Comparison of ENCODE assay signal across 17 mouse cellular contexts in genomic region chr7:98888810-98889209, GRCm38 (mm10). TPM values are rescaled to one million over a fixed set of nuclear protein-coding genes. Genes with fewer than 3 reads are reported as not detected.
DNase-seq lines count a peak whose midpoint lies in the region; ATAC-seq lines count a peak whose summit lies in the region.
"Had no signal": no experiment of that assay in that cellular context is flagged by ENCODE, and none has a peak within 500 bp of the region (broad histone marks: within the 10 kb centered on the region; RNA-seq: fewer than 3 reads in every experiment).

No protein-coding gene starts in this region.

- DNase-seq in brain, adult 2 months (ENCODE audit: low read depth, low spot score): peak; percentile 40
- peak; percentile 69 for DNase-seq in hindbrain, embryonic 11.5 days (ENCODE audit: low spot score)
- DNase-seq in heart, postnatal 10 days: no peak
- DNase-seq in lung, postnatal 36 days: no peak
- DNase-seq: B cell, adult 2 months; lung, embryonic 14.5 days; right cerebral cortex, adult 18-20 months; spleen, adult 18-20 months had no signal

- H3K9ac ChIP-seq in forebrain, embryonic 12.5 days: no peak overlapping the region
- no peak overlapping the region for H3K9ac ChIP-seq in forebrain, embryonic 16.5 days (replicated peaks; ENCODE audit: low read depth, low read length)
- no peak overlapping the region for H3K9ac ChIP-seq in hindbrain, embryonic 11.5 days (ENCODE audit: low read depth, low read length)
- H3K9ac ChIP-seq in midbrain, embryonic 15.5 days: no peak overlapping the region
- H3K9ac ChIP-seq: lung, embryonic 14.5 days; stomach, embryonic 15.5 days had no signal

- H3K4me3 ChIP-seq in forebrain, embryonic 12.5 days (replicated peaks): no peak overlapping the region
- H3K4me3 ChIP-seq in forebrain, embryonic 16.5 days (replicated peaks; ENCODE audit: low read length): no peak overlapping the region
- no peak overlapping the region for H3K4me3 ChIP-seq in hindbrain, embryonic 11.5 days (ENCODE audit: low read depth, low read length)
- H3K4me3 ChIP-seq in midbrain, embryonic 15.5 days: no peak overlapping the region
- H3K4me3 ChIP-seq: stomach, embryonic 15.5 days had no signal

- ATAC-seq in forebrain, embryonic 12.5 days (ENCODE audit: low FRiP score): 0 out of 2 replicates have a peak, but pooled peaks have one; percentile 36
- no peak for ATAC-seq in forebrain, embryonic 16.5 days
- peak; percentile 84 for ATAC-seq in hindbrain, embryonic 11.5 days (ENCODE audit: low FRiP score)
- ATAC-seq in midbrain, embryonic 15.5 days (replicated peaks): peak; percentile 85
- ATAC-seq in megakaryocyte-erythroid progenitor cell, adult 5-6 weeks (replicated peaks; ENCODE audit: low FRiP score, low TSS enrichment, poor library complexity, severe bottlenecking): no peak
- ATAC-seq: inflammation-experienced regulatory T-cells, adult 6 months had no signal

- H3K27me3 ChIP-seq in forebrain, embryonic 12.5 days: no peaks in the 10 kb centered on the region
- H3K27me3 ChIP-seq in forebrain, embryonic 16.5 days (replicated peaks; ENCODE audit: control insufficient read depth, insufficient read depth, low read length): no peaks in the 10 kb centered on the region
- H3K27me3 ChIP-seq in hindbrain, embryonic 11.5 days (ENCODE audit: control insufficient read depth, insufficient read depth, low read length): no peaks in the 10 kb centered on the region
- no peaks in the 10 kb centered on the region for H3K27me3 ChIP-seq in midbrain, embryonic 15.5 days (replicated peaks)
- H3K27me3 ChIP-seq: Patski; stomach, embryonic 15.5 days had no signal

- H3K9me3 ChIP-seq in forebrain, embryonic 12.5 days: no peaks in the 10 kb centered on the region
- H3K9me3 ChIP-seq in forebrain, embryonic 16.5 days (ENCODE audit: control insufficient read depth, low read length): no peaks in the 10 kb centered on the region
- H3K9me3 ChIP-seq in hindbrain, embryonic 11.5 days (ENCODE audit: control insufficient read depth, low read length): no peaks in the 10 kb centered on the region
- no peaks in the 10 kb centered on the region for H3K9me3 ChIP-seq in midbrain, embryonic 15.5 days
- H3K9me3 ChIP-seq: stomach, embryonic 15.5 days had no signal

- H3K27ac ChIP-seq in forebrain, embryonic 12.5 days: no peak overlapping the region
- H3K27ac ChIP-seq in forebrain, embryonic 16.5 days (ENCODE audit: low read length): no peak overlapping the region
- peak overlapping the region; percentile 74; the same call in 1 of the 2 replicates for H3K27ac ChIP-seq in hindbrain, embryonic 11.5 days (ENCODE audit: low read depth, low read length)
- H3K27ac ChIP-seq in midbrain, embryonic 15.5 days: peak overlapping the region; percentile 65
- H3K27ac ChIP-seq: stomach, embryonic 15.5 days had no signal

- intact Hi-C loops in heart, postnatal 10 days (cut with DNase I): no loop called here

- WGBS in forebrain, embryonic 12.5 days: 63% methylated on average over 5 of the region's 5 CpGs
- WGBS in forebrain, embryonic 16.5 days: 56% methylated on average over 5 of the region's 5 CpGs
- 45% methylated on average over 5 of the region's 5 CpGs for WGBS in hindbrain, embryonic 11.5 days
- 20% methylated on average over 5 of the region's 5 CpGs for WGBS in midbrain, embryonic 15.5 days

- no peaks in the 10 kb centered on the region for H3K36me3 ChIP-seq in forebrain, embryonic 12.5 days (replicated peaks)
- H3K36me3 ChIP-seq in forebrain, embryonic 16.5 days (ENCODE audit: control insufficient read depth, insufficient read depth): no peaks in the 10 kb centered on the region
- H3K36me3 ChIP-seq in hindbrain, embryonic 11.5 days (ENCODE audit: control insufficient read depth, insufficient read depth, low read length): no peaks in the 10 kb centered on the region
- no peaks in the 10 kb centered on the region for H3K36me3 ChIP-seq in midbrain, embryonic 15.5 days (replicated peaks)

- no peak overlapping the region for H3K4me2 ChIP-seq in forebrain, embryonic 12.5 days
- H3K4me2 ChIP-seq in forebrain, embryonic 16.5 days (ENCODE audit: low read length): no peak overlapping the region
- no peak overlapping the region for H3K4me2 ChIP-seq in hindbrain, embryonic 11.5 days (replicated peaks; ENCODE audit: low read depth, low read length)
- no peak overlapping the region for H3K4me2 ChIP-seq in midbrain, embryonic 15.5 days
- H3K4me2 ChIP-seq: lung, embryonic 14.5 days; stomach, embryonic 15.5 days had no signal

- peaks cover 22% of the 10 kb centered on the region; the same call in 1 of the 2 replicates for H3K4me1 ChIP-seq in forebrain, embryonic 12.5 days
- H3K4me1 ChIP-seq in forebrain, embryonic 16.5 days (replicated peaks; ENCODE audit: control insufficient read depth, insufficient read depth, low read length): peaks cover 4% of the 10 kb centered on the region
- peaks cover 20% of the 10 kb centered on the region for H3K4me1 ChIP-seq in hindbrain, embryonic 11.5 days (replicated peaks; ENCODE audit: control insufficient read depth, insufficient read depth, low read length)
- peaks cover 39% of the 10 kb centered on the region for H3K4me1 ChIP-seq in midbrain, embryonic 15.5 days

RNA-seq across cellular contexts. Expression of gene Wnt11, which starts 53.9 kb away (rescaled TPM):
- polyA plus RNA-seq in forebrain, embryonic 12.5 days (2016; fragmentation: Nextera tagmentation; extraction: Ambion mirVana): 1.7 and 2.6 TPM in 2 replicates
- 0.37 and 0.53 TPM in 2 replicates for polyA plus RNA-seq in forebrain, embryonic 16.5 days (2015; fragmentation: Nextera tagmentation; extraction: Ambion mirVana)
- polyA plus RNA-seq in hindbrain, embryonic 11.5 days (2014; fragmentation: Nextera tagmentation; extraction: Ambion mirVana): 3.0 and 3.5 TPM in 2 replicates
- polyA plus RNA-seq in midbrain, embryonic 15.5 days (2015; fragmentation: Nextera tagmentation; extraction: Ambion mirVana): 0.99 and 1.0 TPM in 2 replicates
- 1 to 10 TPM; 2.5 to 2.6 TPM for total RNA-seq in heart, postnatal 10 days (2021)
- not detected in 2 replicates for total RNA-seq in megakaryocyte-erythroid progenitor cell, adult 5-6 weeks (2014; fragmentation: Nextera tagmentation)
- total RNA-seq in megakaryocyte-erythroid progenitor cell, adult 5-6 weeks (2017): not detected in 2 replicates
- total RNA-seq: common myeloid progenitor, adult 5-6 weeks; granulocyte monocyte progenitor cell, adult 5-6 weeks had no signal
- polyA plus RNA-seq: inflammation-experienced regulatory T-cells, adult 6 months had no signal

Comparison
In these comparisons a context has a peak if more than half of its experiments do, and no peak if none do; other contexts are left out.
1. ATAC-seq: peak in forebrain, embryonic 12.5 days (single experiment), hindbrain, embryonic 11.5 days (single experiment) and midbrain, embryonic 15.5 days (single experiment); none in forebrain, embryonic 16.5 days (single experiment) and megakaryocyte-erythroid progenitor cell, adult 5-6 weeks (single experiment).
2. H3K27ac ChIP-seq: peak in hindbrain, embryonic 11.5 days (single experiment) and midbrain, embryonic 15.5 days (single experiment); none in forebrain, embryonic 12.5 days (single experiment) and forebrain, embryonic 16.5 days (single experiment).
3. DNase-seq: peak in brain, adult 2 months (single experiment) and hindbrain, embryonic 11.5 days (single experiment); none in heart, postnatal 10 days (0 of 2) and lung, postnatal 36 days (single experiment).